Mouse (Mus musculus) layer of hippocampus, postnatal 36 days (tissue): Measurements from ENCODE around the gene Mark3. TPM values are rescaled to one million over a fixed set of nuclear protein-coding genes. Genes with fewer than 3 reads are reported as not detected.
A peak's percentile ranks its signal among the peaks of the same experiment; 100 is the strongest.
"Not testable (repeated sequence)": the region's sequence is repeated elsewhere in the genome, so short reads cannot be mapped to it uniquely, and the experiment has no call there.

Source experiments
- DNase-seq, 2 experiments: peaks; one replicate each; pipeline ENCODE4 v3.0.0; 2022
- total RNA-seq, 2 experiments: library from RNA; stranded (reverse); gene quantifications; 2 replicates each; pipeline ENCODE4 v1.2.3; 2021

Mark3 gene
- total RNA-seq, 2 experiments from 2014 or later = 106 to 122 TPM

DNA sequence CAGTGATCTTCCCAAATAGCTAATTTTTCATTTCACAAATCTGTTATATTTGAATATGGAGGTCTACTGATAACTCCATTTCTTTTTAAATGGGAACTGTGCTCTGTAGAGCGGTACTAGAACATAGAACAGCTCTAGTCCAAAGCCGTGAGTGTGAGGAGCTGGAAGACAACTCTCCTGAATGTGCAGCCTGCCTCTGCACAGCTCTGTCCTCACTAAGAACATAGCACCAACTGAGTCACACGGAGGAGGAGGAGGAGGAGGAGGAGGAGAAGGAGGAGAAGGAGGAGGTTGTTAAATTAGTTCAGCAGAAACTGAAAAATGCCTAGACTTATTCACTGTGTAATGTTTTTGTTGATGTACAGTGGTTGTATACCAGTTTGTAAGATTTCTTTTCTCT, 78.6 kb downstream of the Mark3 start:
- no peak for DNase-seq

DNA sequence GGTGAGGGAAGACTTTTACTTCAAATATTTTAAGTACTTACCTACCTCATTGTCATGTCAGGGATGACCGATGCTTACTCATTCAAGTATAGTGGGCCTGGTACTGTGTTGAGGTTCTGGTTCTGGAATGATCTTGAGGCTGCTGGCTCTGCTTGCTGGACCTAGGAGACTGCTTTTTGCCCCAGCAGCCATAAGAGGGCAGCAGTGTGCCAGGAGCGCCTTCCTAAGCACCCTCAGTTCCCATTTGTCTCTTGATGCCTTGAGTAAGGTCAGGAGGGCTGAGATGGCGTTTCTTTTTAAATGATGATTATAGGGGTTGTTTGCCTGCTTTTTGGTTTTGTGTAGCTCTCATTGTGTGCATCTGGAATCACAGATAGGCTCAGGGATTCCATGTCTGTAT, 79.1 kb downstream of the Mark3 start:
- peak; percentile 73 to 77 for DNase-seq

DNA sequence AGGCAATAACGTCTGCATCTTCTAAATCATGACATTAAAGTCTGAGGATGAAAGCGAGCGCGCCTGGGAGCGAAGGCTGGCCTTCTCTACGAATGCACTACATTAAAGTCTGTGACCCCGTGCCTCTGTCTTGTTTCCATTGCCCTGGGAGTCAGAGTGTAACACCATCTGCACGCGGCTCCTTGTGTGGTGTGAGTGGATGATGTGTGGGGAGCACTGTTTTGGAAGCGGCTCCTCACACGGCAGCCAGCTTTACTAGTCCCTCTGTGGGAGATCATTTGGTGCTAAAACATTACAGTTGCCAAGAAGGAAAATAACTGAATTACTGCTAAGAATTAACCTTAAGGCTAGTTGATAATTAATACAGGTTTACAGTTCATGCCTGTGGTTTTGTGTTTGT, 81.4 kb downstream of the Mark3 start:
- no peak for DNase-seq

DNA sequence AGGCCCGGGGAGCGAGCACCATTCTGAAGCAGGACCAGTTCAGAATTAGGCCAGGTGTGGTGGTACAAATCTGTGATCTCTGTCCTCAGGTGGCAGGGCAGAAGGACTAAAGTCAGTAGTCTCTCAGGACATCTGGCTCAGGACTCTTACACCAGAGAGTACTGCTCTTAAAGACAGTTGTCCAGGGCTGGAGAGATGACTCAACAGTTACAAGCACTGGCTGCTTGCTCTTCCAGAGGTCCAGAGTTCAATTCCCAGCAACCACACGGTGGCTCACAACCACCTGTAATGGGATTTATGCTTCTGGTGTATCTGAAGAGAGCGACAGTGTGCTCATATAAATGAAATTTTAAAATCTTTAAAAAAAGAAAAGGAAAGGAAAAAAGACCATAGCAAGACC, 85.0 kb downstream of the Mark3 start:
- no peak for DNase-seq

DNA sequence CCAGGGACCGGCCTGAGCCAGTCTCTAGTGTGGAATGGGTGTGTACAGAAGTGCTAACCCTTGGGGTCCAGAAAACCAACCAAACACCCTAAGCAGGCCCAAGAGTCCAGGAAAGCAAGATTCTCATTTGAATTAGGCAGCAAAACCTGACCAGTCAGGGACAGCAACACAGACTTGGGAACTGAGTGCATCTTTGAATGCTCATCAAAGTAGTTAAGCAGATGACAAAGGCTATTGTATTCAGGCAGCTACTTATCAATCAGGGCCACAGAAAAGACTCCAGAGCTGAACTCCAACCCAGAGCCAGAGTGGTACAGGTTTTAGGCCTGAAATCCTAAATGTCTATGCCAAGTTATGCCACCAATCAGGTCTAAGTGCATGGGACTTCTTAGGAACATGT, 86.3 kb downstream of the Mark3 start:
- no peak for DNase-seq

DNA sequence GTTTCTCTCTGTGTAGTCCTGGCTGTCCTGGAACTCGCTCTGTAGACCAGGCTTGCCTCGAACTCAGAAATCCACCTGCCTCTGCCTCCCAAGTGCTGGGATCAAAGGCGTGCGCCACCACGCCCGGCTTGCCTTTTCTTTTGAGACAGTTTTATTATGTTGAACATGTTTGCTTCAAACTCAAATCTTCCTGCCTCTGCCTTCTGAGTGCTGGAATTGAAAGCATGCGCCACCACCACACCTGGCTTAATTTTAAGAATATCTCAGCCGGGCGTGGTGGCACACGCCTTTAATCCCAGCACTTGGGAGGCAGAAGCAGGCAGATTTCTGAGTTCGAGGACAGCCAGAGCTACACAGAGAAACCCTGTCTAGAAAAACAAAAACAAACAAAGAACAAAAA, 87.2 kb downstream of the Mark3 start:
- DNase-seq = not testable (repeated sequence)

DNA sequence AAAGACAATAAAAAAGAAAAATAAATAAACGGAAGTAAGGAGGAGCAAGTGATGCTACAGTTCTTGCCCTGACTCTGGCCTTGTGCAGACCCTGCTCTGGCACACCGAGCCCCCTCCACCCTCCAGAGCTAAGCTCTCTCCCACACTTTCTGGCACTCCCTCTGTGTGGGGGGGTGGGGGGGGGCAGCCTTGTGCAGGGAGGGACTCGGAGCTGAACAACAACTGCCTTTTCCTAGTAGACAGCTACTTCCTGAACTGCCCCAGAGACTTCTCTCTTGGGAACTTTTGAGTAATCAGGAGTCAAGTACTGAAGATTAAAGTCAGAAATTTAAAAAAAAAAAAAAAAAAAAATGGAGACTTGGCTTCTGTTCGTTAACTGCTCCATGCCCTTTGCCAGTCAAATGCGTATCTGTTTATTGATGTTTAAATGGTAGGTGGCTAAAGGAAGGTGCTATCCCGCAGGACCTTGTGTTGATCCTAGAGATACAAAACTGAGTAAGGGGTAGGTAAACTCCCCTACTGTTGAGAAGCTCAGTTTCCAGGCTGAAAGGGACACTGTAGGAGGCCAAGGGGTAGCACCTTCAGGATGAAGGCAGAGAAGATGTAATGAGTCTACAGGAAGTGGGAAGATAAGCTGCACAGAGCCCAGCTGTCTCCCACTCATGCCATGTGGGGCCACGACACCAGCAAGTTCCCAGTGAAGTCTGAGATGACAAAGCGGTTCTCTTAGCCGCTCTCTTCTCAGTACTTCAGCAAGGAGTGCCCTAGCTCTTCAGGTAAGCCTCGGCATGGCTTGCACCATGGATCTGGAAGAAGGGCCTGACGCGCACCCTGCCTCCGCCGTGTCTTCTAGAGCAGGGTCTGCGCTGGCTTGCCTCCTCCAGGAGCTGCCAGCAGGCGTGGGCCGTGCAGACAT, 89.2 kb downstream of the Mark3 start:
- no peak for DNase-seq

DNA sequence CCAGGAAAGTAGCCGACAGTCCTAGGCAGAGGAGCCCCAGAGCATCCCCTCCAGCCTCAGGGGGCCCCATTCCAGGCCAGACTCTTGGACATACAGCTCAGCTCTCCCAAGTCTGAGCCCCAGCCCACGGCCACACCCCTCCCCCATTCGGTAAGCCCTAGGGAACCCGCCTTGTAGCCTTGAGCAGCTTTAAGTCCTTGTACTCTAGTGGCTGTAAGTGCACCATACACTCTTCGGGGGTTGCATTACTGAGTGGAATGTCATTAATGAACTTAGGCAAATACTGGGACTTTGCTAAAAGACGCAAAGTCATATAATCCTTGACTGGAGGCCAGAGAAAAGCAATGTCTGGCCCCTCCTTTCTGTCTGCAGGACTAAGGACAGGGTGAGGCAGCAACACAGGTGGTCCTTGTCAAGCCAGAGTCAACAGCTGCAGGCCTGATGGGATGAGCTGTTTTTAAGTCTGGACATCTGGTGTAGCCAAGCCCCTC, 89.9 kb downstream of the Mark3 start:
- no peak for DNase-seq

DNA sequence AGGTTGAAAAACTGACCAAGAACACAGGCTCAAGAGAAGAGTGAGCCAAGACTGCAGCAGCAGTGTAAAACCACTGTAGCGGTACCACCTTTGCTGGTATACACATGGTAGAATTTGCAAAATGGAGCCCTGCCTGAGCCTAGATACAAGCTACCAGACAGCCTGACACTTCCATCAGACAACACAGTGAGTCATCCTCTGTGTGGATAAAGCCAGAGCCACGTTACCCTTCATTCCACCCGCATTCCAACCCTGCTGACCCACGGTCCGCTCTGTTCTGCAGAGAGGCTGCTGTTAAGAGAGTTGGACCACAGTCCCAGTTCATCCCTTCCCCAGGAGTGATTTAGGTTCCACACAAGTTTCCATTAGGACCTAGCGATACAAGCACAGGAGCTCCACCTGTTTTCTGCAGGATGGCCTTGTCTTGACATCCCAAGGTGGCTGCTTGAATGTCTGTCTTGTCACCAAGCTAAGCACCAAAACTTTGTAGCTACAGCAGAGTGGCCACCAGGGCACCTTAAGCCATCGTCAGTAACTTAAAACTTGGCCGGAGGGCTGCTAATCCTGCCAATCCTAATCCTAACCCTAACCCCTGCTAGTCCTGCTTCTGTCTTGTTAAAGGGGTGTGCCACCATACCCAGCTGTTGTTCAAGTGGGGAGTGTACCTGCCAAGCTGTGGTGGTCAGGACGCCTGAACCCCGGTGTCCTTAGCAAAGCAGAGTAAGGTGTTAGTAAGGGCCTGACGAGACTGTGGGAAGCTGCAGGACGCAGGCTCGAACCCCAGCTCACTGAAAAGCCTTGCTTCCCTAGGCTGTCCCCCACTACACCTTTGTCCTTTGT, 90.9 kb downstream of the Mark3 start:
- DNase-seq = no peak

DNA sequence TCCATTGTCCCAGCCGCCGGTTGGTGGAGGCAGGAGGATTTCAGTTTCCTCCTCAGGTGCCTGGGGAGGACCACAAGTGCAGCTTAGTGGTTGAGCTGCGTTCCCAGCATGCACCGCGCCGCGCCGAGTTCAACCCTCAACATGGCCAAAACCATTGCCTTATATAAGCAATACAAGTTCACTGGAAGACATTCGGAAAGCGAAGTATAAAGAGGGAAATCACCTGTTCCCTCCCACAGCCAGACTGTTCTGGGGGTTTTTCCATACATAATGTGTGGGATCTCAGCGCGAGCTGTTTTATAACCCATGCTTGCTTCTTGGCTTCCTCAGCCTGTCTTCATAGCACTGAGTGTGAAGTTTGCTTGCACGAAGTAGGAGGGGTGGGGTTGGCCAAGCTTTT, 92.1 kb downstream of the Mark3 start:
- no peak for DNase-seq

DNA sequence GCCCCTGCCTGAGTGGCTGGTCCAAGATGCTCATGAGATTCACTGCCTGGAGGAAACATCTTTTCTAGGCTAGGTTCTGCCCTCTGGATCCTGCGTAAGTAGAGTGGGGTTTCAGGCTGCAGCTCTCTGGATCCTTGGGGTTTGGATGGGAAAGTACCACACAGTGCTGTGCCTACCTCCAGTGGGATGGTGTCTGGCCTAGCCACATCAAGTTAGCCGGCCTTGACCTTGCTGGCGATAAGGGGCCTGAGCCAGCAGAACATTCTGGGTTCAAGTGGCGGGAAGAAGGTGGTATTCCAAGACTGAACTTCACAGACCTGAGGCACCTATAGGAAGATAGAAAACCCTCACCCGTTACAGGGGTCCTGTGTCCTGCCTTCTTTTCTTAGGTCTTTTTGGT, 93.1 kb downstream of the Mark3 start:
- no peak for DNase-seq

DNA sequence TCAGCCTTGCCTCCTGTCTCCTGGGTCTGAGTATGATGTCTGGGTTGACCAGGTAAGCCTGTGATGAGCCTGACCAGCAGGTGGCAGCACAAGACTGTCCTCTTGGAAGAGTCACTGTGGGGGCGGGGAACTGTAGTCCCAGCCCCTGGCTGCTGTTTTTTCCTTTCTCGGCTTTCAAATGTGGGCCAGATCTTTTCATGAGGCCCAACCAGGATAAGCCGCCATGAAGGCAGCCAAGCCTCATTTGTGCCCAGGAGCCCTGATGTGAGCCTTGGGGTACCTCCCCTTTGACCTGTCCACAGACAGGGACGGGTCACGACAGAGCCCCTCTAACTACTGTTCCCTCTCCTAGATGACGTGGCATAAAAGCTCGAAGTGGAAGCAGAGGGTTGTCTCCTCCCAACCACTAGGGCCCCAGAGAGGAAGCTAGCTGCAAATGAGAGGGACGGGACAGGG, 94.2 kb downstream of the Mark3 start:
- DNase-seq = peak; percentile 92 to 93

DNA sequence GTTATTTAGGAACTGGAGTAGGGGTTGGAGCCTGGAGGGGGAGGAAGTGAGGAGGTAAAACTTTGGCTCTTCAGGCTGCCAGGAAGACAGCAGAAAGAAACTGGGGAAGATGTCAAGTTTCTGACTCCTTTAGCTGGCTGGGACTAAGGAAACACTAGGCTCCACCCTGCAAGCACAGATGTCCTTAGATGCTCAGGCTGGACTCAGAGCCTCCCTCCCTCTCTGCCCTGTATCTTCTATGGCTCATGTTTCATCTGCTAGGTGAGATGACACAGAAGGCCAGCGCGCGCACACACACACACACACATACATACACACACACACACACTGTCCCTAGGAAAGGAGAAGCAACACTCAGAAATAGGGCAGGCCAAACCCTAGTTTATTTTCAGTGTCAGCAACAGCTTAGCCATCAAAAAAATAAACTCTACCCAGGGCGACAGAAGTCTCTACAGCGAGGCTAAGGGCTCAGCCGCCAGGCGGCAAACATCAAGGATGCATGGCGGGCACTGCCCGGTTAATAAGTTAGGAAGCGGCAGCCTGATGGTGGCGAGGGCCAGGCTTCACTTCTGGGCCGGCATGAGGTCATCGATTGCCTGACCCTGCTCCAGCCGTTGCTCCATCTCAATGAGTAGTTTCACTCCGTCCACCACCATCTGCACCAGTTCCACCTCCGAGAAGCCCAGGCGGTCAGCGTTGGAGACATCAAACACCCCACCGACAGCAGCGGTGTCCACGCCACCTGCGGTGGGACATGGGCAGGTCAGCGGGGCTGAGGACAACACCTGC, 94.9 kb downstream of the Mark3 start:
- DNase-seq = peak in 1 of 2 experiments; percentile 36

DNA sequence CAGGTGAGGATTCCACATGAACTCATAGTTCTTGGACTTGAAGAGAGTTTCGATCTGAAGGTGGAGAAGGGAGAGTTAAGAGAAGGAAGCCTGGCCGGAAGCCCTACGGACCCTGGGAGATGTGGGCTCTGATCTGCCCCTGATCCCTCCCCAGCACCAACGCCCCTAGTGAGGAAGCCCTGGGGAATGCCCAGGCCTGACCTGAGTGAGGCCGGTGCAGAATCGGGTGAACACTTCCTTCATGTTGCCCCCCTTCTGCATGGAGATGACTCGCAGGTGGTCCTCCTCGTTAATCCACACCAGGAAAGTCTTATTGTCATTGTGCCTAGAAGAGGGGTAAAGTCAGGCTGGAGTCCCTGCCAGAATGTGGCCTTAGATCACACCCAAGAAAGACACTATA, 95.6 kb downstream of the Mark3 start:
- no peak for DNase-seq

DNA sequence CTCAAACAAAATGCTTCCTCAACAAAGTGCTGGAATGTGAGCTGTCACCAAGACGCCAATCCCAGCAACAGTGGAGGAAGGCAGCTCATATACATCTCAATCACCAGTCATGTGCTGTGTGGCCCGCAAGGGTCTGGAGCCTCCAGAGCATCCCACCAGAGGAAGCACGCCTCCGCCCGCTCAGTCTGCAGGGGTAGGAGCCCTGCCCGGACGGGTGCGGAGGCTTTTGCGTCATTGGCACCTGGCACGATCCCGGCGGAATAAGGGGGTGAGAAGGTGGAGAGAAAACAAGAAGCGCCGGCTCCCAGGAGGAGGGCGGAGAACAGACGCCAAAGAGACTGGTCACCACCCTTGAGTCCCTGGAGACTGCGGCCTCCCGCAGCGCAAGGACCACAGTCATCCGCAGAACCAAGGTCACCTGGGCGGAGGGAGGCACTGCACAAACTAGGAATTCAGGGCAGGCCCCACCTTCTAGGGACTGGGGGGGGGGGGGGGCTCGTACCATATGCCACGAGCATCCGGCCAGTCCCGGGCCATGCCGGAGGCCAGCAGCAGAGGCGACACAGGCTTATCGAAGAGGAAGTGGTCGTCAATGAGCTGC, 96.1 kb downstream of the Mark3 start:
- peak in 1 of 2 experiments; percentile 54 for DNase-seq

DNA sequence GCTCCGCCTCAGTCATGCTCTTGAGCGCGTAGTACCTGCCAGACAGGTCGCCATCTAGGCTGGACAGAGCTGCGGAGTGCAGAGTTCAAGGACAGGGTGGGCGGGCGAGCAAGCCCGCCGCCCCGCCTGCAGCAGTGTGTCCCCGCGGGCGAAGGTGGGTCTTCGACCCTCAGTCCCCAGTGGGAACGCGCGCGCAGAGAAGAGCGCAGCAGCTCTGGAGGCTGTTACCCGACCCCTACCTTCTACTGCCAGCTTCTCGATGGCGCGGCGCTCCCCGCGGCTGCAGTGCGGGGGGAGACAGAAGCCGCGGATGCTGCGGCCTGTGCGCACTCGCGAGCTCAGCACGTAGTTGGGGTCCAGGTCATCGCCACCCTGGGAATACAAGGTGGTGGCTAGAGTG, 96.7 kb downstream of the Mark3 start:
- no peak for DNase-seq

DNA sequence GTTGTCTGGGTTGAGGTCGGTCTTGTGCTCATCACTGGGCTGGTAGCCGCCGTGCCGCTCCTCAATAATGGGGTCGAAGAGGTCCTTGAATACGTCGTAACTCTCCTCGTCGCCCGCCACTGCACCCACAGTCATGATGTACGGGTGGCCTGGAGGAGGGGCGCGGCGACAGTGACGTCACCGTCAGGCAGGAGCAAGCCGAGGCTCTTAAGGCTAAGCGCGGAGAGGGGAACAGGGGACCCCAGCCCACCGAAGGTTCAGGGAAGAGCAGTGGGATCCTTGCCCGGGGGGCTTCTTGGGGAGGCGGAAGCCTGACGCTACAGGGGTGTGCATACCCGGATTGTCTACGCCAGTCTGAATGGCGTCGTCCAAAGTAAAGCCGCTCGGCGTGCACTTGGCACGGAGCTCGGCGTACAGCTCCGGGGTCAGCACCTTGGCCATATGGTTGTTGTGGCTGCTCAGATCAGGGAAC, 97.1 kb downstream of the Mark3 start:
- peak in 1 of 2 experiments; percentile 84 for DNase-seq

DNA sequence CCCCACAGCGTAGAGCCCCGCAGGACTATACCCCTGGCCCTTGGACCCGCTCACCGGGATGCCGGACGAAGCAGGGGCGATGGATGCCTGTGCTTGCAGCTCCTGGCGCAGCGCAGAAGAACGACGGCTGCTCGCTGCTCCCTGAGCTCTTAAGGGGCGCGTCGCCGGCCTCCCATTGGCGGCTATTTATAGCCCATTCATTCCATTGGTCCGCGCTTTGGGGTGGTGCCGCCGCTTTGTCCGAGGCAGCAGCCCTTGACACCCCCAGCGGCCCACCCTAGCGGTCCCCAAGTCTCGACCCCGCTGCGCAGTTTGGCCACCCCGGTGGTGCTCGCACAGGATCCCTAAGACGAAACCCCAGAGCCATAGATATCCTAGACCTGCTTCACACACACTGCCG, 97.9 kb downstream of the Mark3 start, which contains the start of gene Ckb:
TSS of gene Ckb (minus strand) at position 163 of the 400 bp plus-strand sequence.
- peak; percentile 90 to 92 for DNase-seq

DNA sequence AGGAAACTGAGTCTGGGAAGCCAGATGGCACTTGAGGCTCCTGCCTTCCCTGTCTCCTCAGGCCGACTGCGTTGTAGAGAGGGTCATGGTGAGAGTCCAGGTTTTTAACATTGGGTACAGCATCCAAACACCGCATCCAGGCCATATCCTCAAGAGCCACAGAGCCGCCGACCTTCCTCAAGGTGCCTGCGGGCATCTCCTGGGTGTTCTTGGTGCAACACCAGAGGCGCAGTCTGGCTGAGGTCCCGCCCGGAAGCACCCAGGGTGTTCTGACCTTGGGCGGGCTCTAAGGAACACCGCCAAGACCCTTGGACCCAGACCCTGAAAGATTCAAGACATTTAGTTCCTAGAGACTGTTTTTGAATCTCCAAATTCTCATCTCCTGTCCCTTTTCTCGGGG, 98.3 kb downstream of the Mark3 start:
- DNase-seq = no peak

DNA sequence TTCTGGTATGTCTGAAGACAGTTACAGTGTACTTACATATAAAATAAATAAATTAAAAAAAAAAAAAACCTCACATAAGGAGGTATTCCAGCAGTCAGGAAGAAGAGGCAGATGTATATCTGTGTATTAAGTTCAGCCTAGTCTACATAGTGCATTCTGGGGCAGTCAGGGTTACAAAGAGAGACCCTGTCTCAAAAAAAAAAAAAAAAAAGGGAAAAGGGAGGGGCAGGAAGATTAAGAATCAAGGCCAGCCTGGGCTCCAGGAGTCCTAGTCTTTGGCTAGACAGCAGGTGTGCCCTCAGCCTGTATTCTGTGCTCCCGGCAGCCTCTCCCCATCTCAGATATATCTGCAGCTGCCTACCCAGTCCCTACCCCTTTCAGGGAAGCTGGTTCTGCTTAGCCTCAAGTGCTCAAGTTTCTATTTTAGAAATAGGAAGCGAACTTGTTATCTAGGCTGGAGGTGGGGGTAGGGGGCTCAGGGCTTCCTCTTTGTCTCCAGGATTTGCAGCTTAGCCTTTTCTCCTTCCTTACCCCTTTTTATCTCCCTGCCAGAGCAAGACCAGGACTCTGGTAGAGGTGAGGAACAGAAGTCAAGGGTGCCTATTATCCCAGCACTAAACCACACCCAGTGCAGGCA, 100.6 kb downstream of the Mark3 start:
- no peak for DNase-seq
